Mouse (Mus musculus): Measurements from ENCODE around the gene Hjurp.
A peak's percentile ranks its signal among the peaks of the same experiment; 100 is the strongest.

The Hjurp gene

GRCm38 (mm10) chr1:88224029-88224776 is 53.2 kb downstream of the Hjurp start:
- no peak for DNase-seq (ENCODE audit: low read depth, low spot score)

DNA sequence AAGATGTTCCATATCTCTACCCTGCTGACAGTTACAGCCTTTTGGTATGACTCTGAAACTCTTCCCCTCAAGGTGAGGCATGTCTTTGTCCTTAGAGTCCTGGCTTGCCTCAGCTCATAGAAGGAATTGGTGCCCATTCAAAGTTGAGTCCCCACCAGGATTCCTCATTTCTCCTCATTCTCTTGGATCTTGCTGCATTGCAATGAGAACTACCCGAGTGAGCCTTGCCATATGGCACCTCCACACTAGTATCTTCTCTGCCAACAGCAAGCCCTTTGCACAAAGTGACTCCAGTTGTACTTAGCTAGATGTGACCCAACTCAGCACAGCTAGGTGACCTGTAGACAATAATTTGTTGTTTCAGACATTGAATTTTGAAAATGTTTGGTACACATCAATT is 53.8 kb downstream of the Hjurp start:
- DNase-seq (ENCODE audit: low read depth, low spot score): no peak

- peak; percentile 28 for DNase-seq (ENCODE audit: low read depth, low spot score)
These were observed 54.4 kb downstream of the Hjurp start for GRCm38 (mm10) chr1:88223011-88223515.

DNA sequence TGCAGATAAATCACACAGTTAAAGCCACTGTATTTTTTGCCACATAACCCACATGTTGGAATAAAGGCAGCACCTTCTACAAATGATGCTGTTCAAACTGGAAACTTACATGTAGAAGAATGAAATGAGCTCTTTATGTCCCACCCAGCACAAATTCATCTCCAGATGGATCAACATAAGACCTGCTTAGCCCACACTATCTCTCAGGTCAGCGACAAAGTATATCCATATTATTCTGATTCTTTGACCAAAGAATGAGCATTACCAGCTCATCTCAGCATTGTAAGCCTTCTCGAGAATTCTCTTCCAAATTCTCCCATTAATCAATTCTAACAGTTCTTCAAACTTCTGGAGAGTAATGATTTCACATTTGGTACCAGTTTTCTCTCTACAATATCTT is 55.2 kb downstream of the Hjurp start:
- peak; percentile 17 for DNase-seq (ENCODE audit: low read depth, low spot score)

DNA sequence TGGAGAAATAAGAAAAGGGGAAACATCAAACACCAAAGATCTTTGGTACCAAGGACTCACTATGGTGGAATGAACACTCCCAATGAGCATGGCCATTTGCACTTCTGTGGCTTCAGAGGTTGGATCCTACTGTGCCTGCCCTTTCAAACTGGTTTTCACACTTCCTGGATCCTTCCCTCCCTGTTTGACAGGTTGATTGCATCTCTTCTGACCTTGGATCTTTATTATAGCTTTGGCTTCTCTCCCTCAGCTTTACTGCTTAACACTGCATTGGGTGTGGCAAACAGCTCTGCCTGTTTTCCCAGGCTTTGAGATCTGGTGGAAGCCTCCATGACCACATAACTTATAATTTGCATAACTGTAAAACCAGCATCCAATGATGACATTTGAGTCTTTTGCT is 57.1 kb downstream of the Hjurp start:
- no peak for DNase-seq (ENCODE audit: low read depth, low spot score)

GRCm38 (mm10) chr1:88219054-88219453 is 58.4 kb downstream of the Hjurp start:
- DNase-seq (ENCODE audit: low read depth, low spot score): no peak

GRCm38 (mm10) chr1:88218591-88218990 is 58.8 kb downstream of the Hjurp start:
- DNase-seq (ENCODE audit: low read depth, low spot score): peak; percentile 1

DNA sequence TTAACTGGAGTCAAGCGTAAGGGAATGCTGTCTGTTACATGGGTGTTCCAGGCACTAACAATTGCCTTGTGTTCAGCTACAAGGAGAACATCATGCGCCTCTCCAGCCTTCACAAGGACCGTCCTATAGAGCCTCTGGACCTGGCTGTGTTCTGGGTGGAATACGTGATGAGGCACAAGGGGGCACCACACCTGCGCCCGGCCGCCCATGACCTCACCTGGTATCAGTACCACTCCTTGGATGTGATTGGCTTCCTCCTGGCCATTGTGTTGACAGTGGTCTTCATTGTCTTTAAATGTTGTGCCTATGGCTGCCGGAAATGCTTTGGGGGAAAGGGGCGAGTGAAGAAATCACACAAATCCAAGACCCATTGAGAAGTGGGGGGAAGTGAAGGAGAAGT is 59.4 kb downstream of the Hjurp start:
- peak; percentile 9 for DNase-seq (ENCODE audit: low read depth, low spot score)

- DNase-seq (ENCODE audit: low read depth, low spot score): no peak
These were observed 59.9 kb downstream of the Hjurp start for GRCm38 (mm10) chr1:88217576-88217975.

GRCm38 (mm10) chr1:88217144-88217543 is 60.3 kb downstream of the Hjurp start:
- no peak for DNase-seq (ENCODE audit: low read depth, low spot score)

GRCm38 (mm10) chr1:88216551-88216950 is 60.9 kb downstream of the Hjurp start:
- no peak for DNase-seq (ENCODE audit: low read depth, low spot score)

GRCm38 (mm10) chr1:88215466-88216380 is 61.7 kb downstream of the Hjurp start:
- peak; percentile 5 for DNase-seq (ENCODE audit: low read depth, low spot score)

GRCm38 (mm10) chr1:88214462-88214952 is 62.9 kb downstream of the Hjurp start:
- DNase-seq (ENCODE audit: low read depth, low spot score): peak; percentile 18

DNA sequence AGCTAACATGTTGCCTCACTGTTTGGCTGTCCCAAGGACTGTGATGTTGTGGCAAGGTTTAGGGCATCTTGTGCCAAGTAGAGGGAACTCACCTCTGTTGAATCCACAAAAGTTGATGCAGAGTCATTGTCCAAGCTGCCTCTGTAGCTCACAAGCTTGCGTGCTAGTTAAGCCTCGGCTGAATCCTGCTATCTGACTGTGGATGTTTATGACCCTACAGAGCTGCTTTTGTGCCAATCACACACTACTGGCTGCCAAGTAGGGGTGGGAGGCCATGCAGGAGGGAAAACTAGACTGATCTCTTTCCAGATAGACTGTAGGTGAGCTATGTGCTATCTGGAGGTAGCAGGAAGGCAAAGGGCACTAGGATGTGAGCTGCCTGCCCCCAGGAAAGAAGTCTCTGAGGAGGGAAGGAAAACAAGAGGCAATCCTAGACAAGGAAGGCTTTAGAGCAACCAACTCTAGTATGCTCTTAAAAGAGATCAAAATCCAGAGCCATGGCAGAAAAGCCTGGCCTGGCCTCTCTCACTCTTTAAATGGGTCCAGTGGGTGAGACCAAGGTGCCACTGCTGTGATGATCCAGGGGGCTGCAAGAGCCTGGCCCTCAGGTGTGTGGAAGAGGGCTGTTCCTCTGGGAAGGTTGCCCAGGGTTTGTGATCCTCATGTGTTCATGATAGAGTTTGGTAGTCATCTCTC is 63.5 kb downstream of the Hjurp start:
- peak; percentile 9 for DNase-seq (ENCODE audit: low read depth, low spot score)

DNA sequence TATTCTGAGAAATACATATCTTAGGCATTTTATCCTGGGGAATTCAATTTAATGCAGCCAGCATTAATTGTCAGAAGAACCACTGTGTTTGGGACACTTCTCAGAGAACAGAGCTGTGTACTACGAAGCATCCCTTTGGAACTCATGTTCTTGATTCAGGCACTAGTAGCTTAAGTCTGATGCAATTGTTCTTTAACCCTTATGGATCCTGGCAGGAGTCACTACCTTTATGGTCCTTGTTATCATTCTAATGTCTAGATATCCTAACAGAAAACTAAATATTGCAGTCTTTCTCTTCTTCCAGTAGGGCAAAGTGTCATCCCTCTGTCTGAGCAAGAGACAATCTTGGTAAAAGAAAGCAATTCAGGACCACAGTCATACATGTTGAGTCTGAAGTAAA is 64.4 kb downstream of the Hjurp start:
- no peak for DNase-seq (ENCODE audit: low read depth, low spot score)

All from A20 (cell line).